Mouse (Mus musculus): ENCODE data around the gene Bcan.
A peak's percentile ranks its signal among the peaks of the same experiment; 100 is the strongest.

The Bcan gene

GRCm38 (mm10) chr3:87945781-87946540 lies 54.1 kb downstream of the Bcan start:
- peak; percentile 64 for DNase-seq (ENCODE audit: extremely low spot score, low spot score)

GRCm38 (mm10) chr3:87944838-87945600 lies 55.0 kb downstream of the Bcan start:
- peak; percentile 44 for DNase-seq (ENCODE audit: extremely low spot score, low spot score)

- DNase-seq (ENCODE audit: extremely low spot score, low spot score), result no peak
Observed at GRCm38 (mm10) chr3:87943586-87943985, 56.4 kb downstream of the Bcan start.

GRCm38 (mm10) chr3:87942471-87942870 lies 57.6 kb downstream of the Bcan start:
- no peak for DNase-seq (ENCODE audit: extremely low spot score, low spot score)

- DNase-seq (ENCODE audit: extremely low spot score, low spot score), result no peak
Observed at GRCm38 (mm10) chr3:87940611-87941010, 59.4 kb downstream of the Bcan start.
